Mouse (Mus musculus): Measurements from ENCODE around the gene Pax3. TPM values are rescaled to one million over a fixed set of nuclear protein-coding genes. Genes with fewer than 3 reads are reported as not detected.
A peak's percentile ranks its signal among the peaks of the same experiment; 100 is the strongest.

Pax3 gene
- polyA plus RNA-seq, 1 experiment from 2014 or later = 0.05 TPM

- Histone ChIP-seq H3K4me3 (replicated peaks) (no peak overlapping the region), H3K27me3 (replicated peaks) (no peaks in the 10 kb centered on the region), H3K9ac (no peak overlapping the region), H3K9me3 (no peaks in the 10 kb centered on the region), H3K4me2 (no peak overlapping the region), H3K36me3 (no peaks in the 10 kb centered on the region), H3K27ac (no peak overlapping the region), H3K4me1 (no peaks in the 10 kb centered on the region)
- no peak for ATAC-seq (ENCODE audit: insufficient read depth, low FRiP score, low read depth)
- WGBS = 77% methylated on average over 3 of the region's 3 CpGs
These were observed 80.9 kb downstream of the Pax3 start for GRCm38 (mm10) chr1:78116046-78116445.

GRCm38 (mm10) chr1:78110311-78110710 lies 86.6 kb downstream of the Pax3 start:
- no peak overlapping the region for H3K4me2 ChIP-seq
- no peak for ATAC-seq (ENCODE audit: insufficient read depth, low FRiP score, low read depth)
- no peaks in the 10 kb centered on the region for H3K4me1 ChIP-seq
- no peak overlapping the region for H3K27ac ChIP-seq
- no peaks in the 10 kb centered on the region for H3K36me3 ChIP-seq
- H3K4me3 ChIP-seq (replicated peaks) = no peak overlapping the region
- 0 out of 2 replicates have a peak, but pooled peaks cover 4% of the 10 kb centered on the region for H3K27me3 ChIP-seq (replicated peaks)
- 17% methylated on average over 6 of the region's 6 CpGs for WGBS
- H3K9me3 ChIP-seq = no peaks in the 10 kb centered on the region
- H3K9ac ChIP-seq = no peak overlapping the region

- ATAC-seq (ENCODE audit: insufficient read depth, low FRiP score, low read depth) = no peak
- no peaks in the 10 kb centered on the region for H3K4me1 ChIP-seq
- H3K4me2 ChIP-seq = no peak overlapping the region
These were observed 93.4 kb downstream of the Pax3 start for GRCm38 (mm10) chr1:78103511-78103910.

GRCm38 (mm10) chr1:78093619-78094018 lies 103.3 kb downstream of the Pax3 start:
- Histone ChIP-seq H3K4me1 (no peaks in the 10 kb centered on the region), H3K27me3 (replicated peaks) (no peaks in the 10 kb centered on the region), H3K36me3 (no peaks in the 10 kb centered on the region), H3K4me2 (no peak overlapping the region), H3K4me3 (replicated peaks) (no peak overlapping the region), H3K9ac (no peak overlapping the region), H3K9me3 (no peaks in the 10 kb centered on the region), H3K27ac (no peak overlapping the region)
- no peak for ATAC-seq (ENCODE audit: insufficient read depth, low FRiP score, low read depth)
- WGBS = 80% methylated on average over 4 of the region's 4 CpGs

More at GRCm38 (mm10) chr1:78103511-78103910, 93.4 kb downstream of the Pax3 start:
- H3K4me3 ChIP-seq (replicated peaks) = no peak overlapping the region
- H3K27me3 ChIP-seq (replicated peaks) = 0 out of 2 replicates have a peak, but pooled peaks cover 4% of the 10 kb centered on the region
- no peaks in the 10 kb centered on the region for H3K9me3 ChIP-seq
- H3K9ac ChIP-seq = no peak overlapping the region
- no peaks in the 10 kb centered on the region for H3K36me3 ChIP-seq
- H3K27ac ChIP-seq = no peak overlapping the region
- 59% methylated on average over 7 of the region's 7 CpGs for WGBS

GRCm38 (mm10) chr1:78088646-78089045 lies 108.3 kb downstream of the Pax3 start:
- H3K4me2 ChIP-seq = no peak overlapping the region
- H3K9me3 ChIP-seq = no peaks in the 10 kb centered on the region
- no peaks in the 10 kb centered on the region for H3K36me3 ChIP-seq
- no peak overlapping the region for H3K9ac ChIP-seq
- no peak overlapping the region for H3K27ac ChIP-seq
- no peak overlapping the region for H3K4me3 ChIP-seq (replicated peaks)
- 76% methylated on average over 2 of the region's 2 CpGs for WGBS
- no peaks in the 10 kb centered on the region for H3K4me1 ChIP-seq
- ATAC-seq (ENCODE audit: insufficient read depth, low FRiP score, low read depth) = no peak
- no peaks in the 10 kb centered on the region for H3K27me3 ChIP-seq (replicated peaks)

GRCm38 (mm10) chr1:78081761-78082160 lies 115.2 kb downstream of the Pax3 start:
- no peaks in the 10 kb centered on the region for H3K9me3 ChIP-seq
- H3K4me3 ChIP-seq (replicated peaks) = no peak overlapping the region
- no peak overlapping the region for H3K9ac ChIP-seq
- peak overlapping the region; percentile 17; the same call in 1 of the 2 replicates for H3K4me2 ChIP-seq
- H3K27ac ChIP-seq = no peak overlapping the region
- H3K4me1 ChIP-seq = no peaks in the 10 kb centered on the region
- no peak for ATAC-seq (ENCODE audit: insufficient read depth, low FRiP score, low read depth)
- 42% methylated on average over 18 of the region's 18 CpGs for WGBS
- no peaks in the 10 kb centered on the region for H3K27me3 ChIP-seq (replicated peaks)
- H3K36me3 ChIP-seq = no peaks in the 10 kb centered on the region

- no peak for ATAC-seq (ENCODE audit: insufficient read depth, low FRiP score, low read depth)
- Histone ChIP-seq H3K4me3 (replicated peaks) (no peak overlapping the region), H3K27me3 (replicated peaks) (no peaks in the 10 kb centered on the region), H3K4me2 (no peak overlapping the region), H3K36me3 (no peaks in the 10 kb centered on the region), H3K4me1 (no peaks in the 10 kb centered on the region), H3K9ac (no peak overlapping the region), H3K27ac (no peak overlapping the region), H3K9me3 (no peaks in the 10 kb centered on the region)
- WGBS = 56% methylated on average over 5 of the region's 5 CpGs
These were observed 136.1 kb downstream of the Pax3 start for GRCm38 (mm10) chr1:78060850-78061249.

- Histone ChIP-seq H3K27me3 (replicated peaks) (no peaks in the 10 kb centered on the region), H3K4me3 (replicated peaks) (no peak overlapping the region), H3K27ac (no peak overlapping the region), H3K4me1 (no peaks in the 10 kb centered on the region), H3K9me3 (no peaks in the 10 kb centered on the region), H3K36me3 (no peaks in the 10 kb centered on the region), H3K4me2 (no peak overlapping the region), H3K9ac (no peak overlapping the region)
- no peak for ATAC-seq (ENCODE audit: insufficient read depth, low FRiP score, low read depth)
- WGBS = 72% methylated on average over 4 of the region's 4 CpGs
These were observed 139.0 kb downstream of the Pax3 start for GRCm38 (mm10) chr1:78057939-78058338.

GRCm38 (mm10) chr1:78053677-78054076 lies 143.3 kb downstream of the Pax3 start:
- Histone ChIP-seq H3K4me2 (no peak overlapping the region), H3K36me3 (no peaks in the 10 kb centered on the region), H3K27ac (no peak overlapping the region), H3K9me3 (no peaks in the 10 kb centered on the region), H3K9ac (no peak overlapping the region), H3K27me3 (replicated peaks) (no peaks in the 10 kb centered on the region), H3K4me1 (no peaks in the 10 kb centered on the region), H3K4me3 (replicated peaks) (no peak overlapping the region)
- 79% methylated on average over 6 of the region's 6 CpGs for WGBS
- no peak for ATAC-seq (ENCODE audit: insufficient read depth, low FRiP score, low read depth)

Other genes with a start within 250 kb of the Pax3 start
- gene Sgpp2, start 113.2 kb upstream of the Pax3 start, polyA plus RNA-seq (2015; fragmentation: Nextera tagmentation; extraction: Ambion mirVana) = 19.5 and 22.5 TPM in 2 replicates

Measured in stomach, embryonic 15.5 days (tissue).